Mouse (Mus musculus): Measurements from ENCODE around the gene Trp53tg5.

The Trp53tg5 gene

GRCm38 (mm10) chr2:164496847-164497690 is 23.5 kb upstream of the Trp53tg5 start, which contains the start of gene Pigt:
TSS of gene Pigt (plus strand) at chr2:164497520.
- in situ Hi-C loops (cut with MboI; ENCODE audit: unreplicated experiment in 2 of 2) = no loop called here

- in situ Hi-C loops (cut with MboI; ENCODE audit: unreplicated experiment in 2 of 2) = no loop called here
Measured at GRCm38 (mm10) chr2:164496331-164496730, 22.8 kb upstream of the Trp53tg5 start.

GRCm38 (mm10) chr2:164494126-164494525 is 20.6 kb upstream of the Trp53tg5 start:
- in situ Hi-C loops (cut with MboI; ENCODE audit: unreplicated experiment in 2 of 2) = no loop called here

- in situ Hi-C loops (cut with MboI; ENCODE audit: unreplicated experiment in 2 of 2) = no loop called here
Measured at GRCm38 (mm10) chr2:164487812-164488211, 14.3 kb upstream of the Trp53tg5 start.

- in situ Hi-C loops (cut with MboI; ENCODE audit: unreplicated experiment in 2 of 2) = no loop called here
Measured at GRCm38 (mm10) chr2:164487115-164487527, 13.6 kb upstream of the Trp53tg5 start.

GRCm38 (mm10) chr2:164486258-164487114 is 13.0 kb upstream of the Trp53tg5 start:
- in situ Hi-C loops (cut with MboI; ENCODE audit: unreplicated experiment in 2 of 2) = no loop called here

GRCm38 (mm10) chr2:164485681-164486257 is 12.2 kb upstream of the Trp53tg5 start, which contains the start of gene Dbndd2:
TSS of gene Dbndd2 (plus strand) at chr2:164486106.
- in situ Hi-C loops (cut with MboI; ENCODE audit: unreplicated experiment in 2 of 2) = no loop called here

GRCm38 (mm10) chr2:164470254-164470653 is 3.3 kb downstream of the Trp53tg5 start:
- in situ Hi-C loops (cut with MboI; ENCODE audit: unreplicated experiment in 2 of 2) = no loop called here

GRCm38 (mm10) chr2:164466787-164467186 is 6.7 kb downstream of the Trp53tg5 start:
- in situ Hi-C loops (cut with MboI; ENCODE audit: unreplicated experiment in 2 of 2) = no loop called here

- in situ Hi-C loops (cut with MboI; ENCODE audit: unreplicated experiment in 2 of 2) = no loop called here
Measured at GRCm38 (mm10) chr2:164465161-164465560, 8.4 kb downstream of the Trp53tg5 start.

GRCm38 (mm10) chr2:164460745-164461551 is 12.6 kb downstream of the Trp53tg5 start, which contains the start of gene Gm20458:
TSS of gene Gm20458 (plus strand) at chr2:164460967.
- in situ Hi-C loops (cut with MboI; ENCODE audit: unreplicated experiment in 2 of 2) = loop anchor here (5.0 kb wide), 1 partner anchor 56 kb away; no protein-coding TSS in a partner anchor

- in situ Hi-C loops (cut with MboI; ENCODE audit: unreplicated experiment in 2 of 2) = loop anchor here (5.0 kb wide), 2 partner anchors 41 to 269 kb away; no protein-coding TSS in a partner anchor
Measured at GRCm38 (mm10) chr2:164458535-164458934, 15.0 kb downstream of the Trp53tg5 start.

GRCm38 (mm10) chr2:164457942-164458341 is 15.6 kb downstream of the Trp53tg5 start:
- in situ Hi-C loops (cut with MboI; ENCODE audit: unreplicated experiment in 2 of 2) = loop anchor here (5.0 kb wide), 2 partner anchors 41 to 269 kb away; no protein-coding TSS in a partner anchor

GRCm38 (mm10) chr2:164456864-164457300 is 16.6 kb downstream of the Trp53tg5 start, which contains the start of gene Sys1:
TSS of gene Sys1 (plus strand) at chr2:164456964.
- in situ Hi-C loops (cut with MboI; ENCODE audit: unreplicated experiment in 2 of 2) = loop anchor here (5.0 kb wide), 2 partner anchors 40 to 270 kb away; no protein-coding TSS in a partner anchor

GRCm38 (mm10) chr2:164456413-164456812 is 17.1 kb downstream of the Trp53tg5 start:
- in situ Hi-C loops (cut with MboI; ENCODE audit: unreplicated experiment in 2 of 2) = loop anchor here (5.0 kb wide), 2 partner anchors 39 to 271 kb away; no protein-coding TSS in a partner anchor

- in situ Hi-C loops (cut with MboI; ENCODE audit: unreplicated experiment in 2 of 2) = loop anchor here (5.0 kb wide), 2 partner anchors 38 to 272 kb away; no protein-coding TSS in a partner anchor
Measured at GRCm38 (mm10) chr2:164455421-164456190, 17.9 kb downstream of the Trp53tg5 start.

GRCm38 (mm10) chr2:164454846-164455245 is 18.7 kb downstream of the Trp53tg5 start:
- in situ Hi-C loops (cut with MboI; ENCODE audit: unreplicated experiment in 2 of 2) = loop anchor here (5.0 kb wide), 2 partner anchors 38 to 272 kb away; no protein-coding TSS in a partner anchor

- in situ Hi-C loops (cut with MboI; ENCODE audit: unreplicated experiment in 2 of 2) = no loop called here
Measured at GRCm38 (mm10) chr2:164453887-164454500, 19.5 kb downstream of the Trp53tg5 start.
